In the genomic region with DNA sequence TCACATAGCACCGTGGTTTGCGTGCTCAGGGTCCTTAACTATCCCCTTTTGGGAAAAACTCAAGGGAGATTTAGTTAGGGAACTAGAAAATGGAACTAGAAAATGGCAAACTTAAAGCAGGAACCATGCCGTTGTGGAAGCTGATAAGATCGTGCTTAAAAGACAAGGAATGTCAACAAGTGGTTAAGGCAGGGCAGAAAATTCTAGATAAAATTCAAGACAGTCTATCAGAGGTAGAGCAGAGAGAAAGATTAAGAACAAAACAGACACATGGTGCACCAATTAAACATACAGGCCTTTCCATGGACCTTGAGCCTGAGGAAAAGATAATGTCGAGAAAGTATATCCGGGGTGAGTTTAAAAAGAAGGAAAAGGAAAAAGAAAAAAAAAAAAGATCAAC, we compare ENCODE assay signal across 1 mouse cellular context.
TF ChIP-seq lines count a peak whose summit lies in the region.

No protein-coding gene starts in this region.

TF ChIP-seq in MEL, 35 proteins besides CTCF, POLR2A, EP300 and RAD21 (continued from another document):
- TF ChIP-seq NRF1 (IDR thresholded peaks at IDR 0.05; ENCODE audit: insufficient read depth, low read depth, low read length, poor library complexity, severe bottlenecking), result no peak
- no peak for TF ChIP-seq SMC3 (IDR thresholded peaks at IDR 0.05; ENCODE audit: low read depth, low read length)
- peak; percentile 44; the same call in 1 of the 2 replicates for TF ChIP-seq MAZ (IDR thresholded peaks at IDR 0.05; ENCODE audit: low read depth, low read length)
- TF ChIP-seq USF2 (IDR thresholded peaks at IDR 0.05; ENCODE audit: borderline replicate concordance in 1 of 2, insufficient read depth in 1 of 2, low read depth in 1 of 2, low read length in 2 of 2), result no peak
- no peak for TF ChIP-seq NELFE (IDR thresholded peaks at IDR 0.05; ENCODE audit: low read depth, low read length)
- no peak for TF ChIP-seq CHD1 (IDR thresholded peaks at IDR 0.05; ENCODE audit: low read depth, low read length)
- TF ChIP-seq GABPA (IDR thresholded peaks at IDR 0.05; ENCODE audit: low read depth, low read length), result no peak
- TF ChIP-seq GATA1 (IDR thresholded peaks at IDR 0.05; ENCODE audit: low read depth, low read length), result peak; percentile 82
- TF ChIP-seq ETS1 (IDR thresholded peaks at IDR 0.05; ENCODE audit: low read depth, low read length), result peak; percentile 76
- peak; percentile 29; the same call in 1 of the 2 replicates for TF ChIP-seq USF1 (IDR thresholded peaks at IDR 0.05; ENCODE audit: low read depth, low read length)
